Mouse (Mus musculus): ENCODE measurements at regions not wholly inside any gene's neighbourhood (a gene's known extent, or its start where the extent isn't known, plus 50 kb on each side); places are given as distances from the start of the nearest gene placed in this dataset.

DNA sequence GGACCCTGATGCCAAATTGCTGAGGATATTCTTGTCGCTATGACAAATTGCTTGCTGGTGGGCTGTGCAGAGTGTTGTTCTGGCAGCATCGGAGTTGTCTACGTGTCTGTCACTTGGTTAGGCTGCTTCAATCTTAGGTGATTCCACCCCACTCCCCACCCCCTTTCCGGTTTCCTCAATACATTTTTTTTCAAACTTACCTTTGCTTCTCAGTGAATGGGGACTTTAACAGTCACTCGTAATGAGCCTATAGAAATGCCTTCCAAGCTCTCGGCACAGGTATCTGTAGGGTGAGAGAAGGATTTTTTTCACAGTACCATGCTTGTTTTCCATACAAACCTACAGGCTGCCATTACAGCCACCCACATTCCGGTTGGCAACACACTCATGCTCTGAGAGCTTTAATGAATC is 536.8 kb downstream of the Prkd1 start:
- H3K27ac ChIP-seq (ENCODE audit: insufficient read depth, low read length): no peak overlapping the region
- H3K27me3 ChIP-seq (ENCODE audit: control insufficient read depth, insufficient read depth, low read length): no peaks in the 10 kb centered on the region
- no peaks in the 10 kb centered on the region for H3K4me1 ChIP-seq (ENCODE audit: control insufficient read depth, insufficient read depth, low read length)
- 68% methylated on average over 7 of the region's 7 CpGs for WGBS
- no peak for DNase-seq
- H3K4me3 ChIP-seq (replicated peaks; ENCODE audit: insufficient read depth, low read depth, low read length): no peak overlapping the region
- TF ChIP-seq CTCF (IDR thresholded peaks at IDR 0.05; ENCODE audit: borderline replicate concordance, insufficient read depth, low read depth, low read length) (no peak), POLR2A (IDR thresholded peaks at IDR 0.05; ENCODE audit: borderline replicate concordance, insufficient read depth, low read length) (no peak)

DNA sequence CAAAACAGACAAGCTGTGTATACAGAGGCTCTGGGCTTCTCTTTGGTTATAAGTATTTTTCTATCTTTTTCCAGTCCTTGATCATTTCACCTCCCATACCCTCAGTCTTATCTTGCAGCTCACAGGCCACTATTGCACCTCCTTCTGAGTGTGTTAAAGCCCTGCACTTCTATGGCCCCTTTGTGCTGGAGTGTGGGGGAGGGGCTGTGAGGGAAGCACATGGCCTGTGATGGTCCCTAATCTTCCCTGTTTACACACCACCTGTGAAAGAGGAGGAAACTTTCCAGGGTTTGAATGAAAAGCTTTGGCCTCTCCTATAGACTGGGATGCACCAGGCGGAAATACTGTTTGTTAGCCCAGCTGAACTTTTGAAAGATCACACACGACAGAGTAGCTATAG is 533.0 kb downstream of the Prkd1 start:
- no peak for DNase-seq
- no peak overlapping the region for H3K4me3 ChIP-seq (replicated peaks; ENCODE audit: insufficient read depth, low read depth, low read length)
- H3K27me3 ChIP-seq (ENCODE audit: control insufficient read depth, insufficient read depth, low read length): no peaks in the 10 kb centered on the region
- H3K27ac ChIP-seq (ENCODE audit: insufficient read depth, low read length): no peak overlapping the region
- no peaks in the 10 kb centered on the region for H3K4me1 ChIP-seq (ENCODE audit: control insufficient read depth, insufficient read depth, low read length)
- TF ChIP-seq CTCF (IDR thresholded peaks at IDR 0.05; ENCODE audit: borderline replicate concordance, insufficient read depth, low read depth, low read length) (no peak), POLR2A (IDR thresholded peaks at IDR 0.05; ENCODE audit: borderline replicate concordance, insufficient read depth, low read length) (no peak)
- WGBS: 71% methylated on average over 2 of the region's 2 CpGs

DNA sequence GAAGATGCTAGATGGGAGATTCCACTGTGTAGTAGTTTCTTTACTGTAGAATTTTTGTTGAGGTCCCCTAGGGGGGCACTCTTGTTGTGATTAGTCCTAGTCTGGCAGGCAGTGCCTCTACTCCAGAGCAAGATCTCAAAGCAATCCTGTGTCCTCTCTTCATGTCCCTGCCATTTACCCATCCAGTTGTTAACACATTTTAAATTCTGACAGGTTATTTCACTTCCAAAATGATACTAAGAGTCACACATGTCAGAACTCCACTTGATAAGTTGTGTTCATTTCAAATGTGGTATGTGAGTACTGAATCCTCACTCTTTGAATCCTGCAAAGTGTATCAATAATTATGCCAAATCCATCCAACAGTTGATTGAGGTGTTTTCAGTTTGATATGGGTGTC is 530.6 kb downstream of the Prkd1 start:
- no peak for DNase-seq

DNA sequence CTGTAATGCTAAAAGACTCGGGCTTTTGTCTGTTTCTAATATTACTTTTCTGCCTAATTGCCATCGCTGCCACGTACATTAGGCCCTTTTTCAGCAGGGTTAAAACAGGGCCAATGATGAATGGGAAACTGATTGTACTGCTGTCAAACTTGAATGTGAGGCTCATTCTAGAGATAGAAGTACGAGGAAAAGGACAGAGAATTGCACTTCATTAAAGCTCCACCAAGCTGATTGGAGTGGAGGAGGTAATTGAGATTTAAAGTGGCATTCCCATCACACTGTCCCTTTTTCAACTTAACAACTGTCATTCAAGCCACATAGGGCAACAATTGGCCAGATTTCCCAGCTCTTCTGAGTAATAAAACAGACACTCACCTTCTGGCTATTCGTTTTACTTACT is 526.8 kb downstream of the Prkd1 start:
- Histone ChIP-seq H3K4me3 (replicated peaks; ENCODE audit: insufficient read depth, low read depth, low read length) (no peak overlapping the region), H3K27me3 (ENCODE audit: control insufficient read depth, insufficient read depth, low read length) (no peaks in the 10 kb centered on the region), H3K27ac (ENCODE audit: insufficient read depth, low read length) (no peak overlapping the region), H3K4me1 (ENCODE audit: control insufficient read depth, insufficient read depth, low read length) (no peaks in the 10 kb centered on the region)
- DNase-seq: no peak
- 58% methylated on average over 5 of the region's 5 CpGs for WGBS
- TF ChIP-seq POLR2A (IDR thresholded peaks at IDR 0.05; ENCODE audit: borderline replicate concordance, insufficient read depth, low read length): no peak
- no peak for TF ChIP-seq CTCF (IDR thresholded peaks at IDR 0.05; ENCODE audit: borderline replicate concordance, insufficient read depth, low read depth, low read length)

More for the DNA sequence above, 530.6 kb downstream of the Prkd1 start:
- no peaks in the 10 kb centered on the region for H3K4me1 ChIP-seq (ENCODE audit: control insufficient read depth, insufficient read depth, low read length)
- no peak overlapping the region for H3K4me3 ChIP-seq (replicated peaks; ENCODE audit: insufficient read depth, low read depth, low read length)
- TF ChIP-seq CTCF (IDR thresholded peaks at IDR 0.05; ENCODE audit: borderline replicate concordance, insufficient read depth, low read depth, low read length) (no peak), POLR2A (IDR thresholded peaks at IDR 0.05; ENCODE audit: borderline replicate concordance, insufficient read depth, low read length) (no peak)
- H3K27me3 ChIP-seq (ENCODE audit: control insufficient read depth, insufficient read depth, low read length): no peaks in the 10 kb centered on the region
- H3K27ac ChIP-seq (ENCODE audit: insufficient read depth, low read length): no peak overlapping the region

DNA sequence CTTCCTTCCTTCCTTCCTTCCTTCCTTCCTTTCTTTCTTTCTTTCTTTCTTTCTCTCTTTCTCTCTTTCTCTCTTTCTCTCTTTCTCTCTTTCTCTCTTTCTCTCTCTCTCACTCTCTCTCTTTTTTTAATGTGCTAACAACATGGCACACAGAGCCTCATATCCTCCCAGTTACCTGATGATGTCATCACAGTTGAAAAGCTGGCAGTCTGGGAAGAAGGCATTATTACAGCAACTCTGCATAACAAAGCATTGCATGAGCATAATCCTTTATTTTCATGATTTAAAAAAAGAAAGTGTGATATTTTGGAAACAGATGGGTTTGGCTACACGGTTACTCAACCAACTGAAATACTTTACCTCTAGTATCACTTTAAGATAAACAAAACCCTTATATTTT is 525.9 kb downstream of the Prkd1 start:
- Histone ChIP-seq H3K4me3 (replicated peaks; ENCODE audit: insufficient read depth, low read depth, low read length) (no peak overlapping the region), H3K27me3 (ENCODE audit: control insufficient read depth, insufficient read depth, low read length) (no peaks in the 10 kb centered on the region), H3K4me1 (ENCODE audit: control insufficient read depth, insufficient read depth, low read length) (no peaks in the 10 kb centered on the region), H3K27ac (ENCODE audit: insufficient read depth, low read length) (no peak overlapping the region)
- WGBS: 77% methylated on average over 1 of the region's 1 CpGs
- no peak for TF ChIP-seq CTCF (IDR thresholded peaks at IDR 0.05; ENCODE audit: borderline replicate concordance, insufficient read depth, low read depth, low read length)
- no peak for TF ChIP-seq POLR2A (IDR thresholded peaks at IDR 0.05; ENCODE audit: borderline replicate concordance, insufficient read depth, low read length)
- DNase-seq: no peak

DNA sequence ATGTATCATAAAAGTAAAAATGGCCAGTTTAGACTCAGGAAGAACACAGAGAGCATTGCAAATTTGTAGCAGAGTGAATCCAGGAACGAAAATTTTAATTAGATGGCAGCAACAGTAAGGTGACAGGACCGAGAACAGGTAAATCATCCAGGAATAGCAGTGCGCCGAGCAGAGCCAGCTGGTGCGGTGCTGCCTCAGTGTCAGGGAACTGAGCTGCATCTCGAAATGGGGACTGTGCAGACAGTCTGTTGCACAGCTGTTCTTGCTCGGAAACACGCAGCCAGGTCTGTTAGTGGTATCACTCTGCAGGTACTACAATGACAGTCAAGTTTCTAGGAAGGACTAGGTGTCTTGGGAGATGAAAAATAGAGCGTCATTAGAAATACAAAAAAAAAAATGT is 490.8 kb downstream of the Prkd1 start:
- 73% methylated on average over 9 of the region's 9 CpGs for WGBS

DNA sequence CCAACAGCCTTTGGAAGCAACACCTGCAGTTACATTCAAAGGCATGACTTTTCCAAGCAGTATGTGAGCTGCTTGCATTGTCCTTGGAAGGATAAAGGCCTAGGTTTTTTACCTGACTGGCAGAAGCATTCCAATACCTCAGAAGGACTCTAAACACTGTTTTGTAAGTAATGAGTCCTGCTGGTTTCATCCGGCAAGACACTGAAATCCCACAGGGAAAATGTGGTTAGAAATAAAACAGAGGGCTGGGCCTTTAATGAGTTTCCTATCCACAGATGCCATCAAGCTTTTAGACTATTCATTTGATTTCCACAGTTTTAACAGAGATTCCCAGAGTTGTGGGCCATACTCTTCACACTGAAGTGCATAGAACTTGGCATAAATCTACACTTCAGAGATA is 461.6 kb downstream of the Prkd1 start:
- no peak for DNase-seq
- WGBS: 40% methylated on average over 1 of the region's 1 CpGs
- TF ChIP-seq CTCF (IDR thresholded peaks at IDR 0.05; ENCODE audit: borderline replicate concordance, insufficient read depth, low read depth, low read length): no peak
- Histone ChIP-seq H3K27ac (ENCODE audit: insufficient read depth, low read length) (no peak overlapping the region), H3K4me3 (replicated peaks; ENCODE audit: insufficient read depth, low read depth, low read length) (no peak overlapping the region), H3K4me1 (ENCODE audit: control insufficient read depth, insufficient read depth, low read length) (no peaks in the 10 kb centered on the region), H3K27me3 (ENCODE audit: control insufficient read depth, insufficient read depth, low read length) (no peaks in the 10 kb centered on the region)

More for the DNA sequence above, 490.8 kb downstream of the Prkd1 start:
- Histone ChIP-seq H3K4me1 (ENCODE audit: control insufficient read depth, insufficient read depth, low read length) (no peaks in the 10 kb centered on the region), H3K4me3 (replicated peaks; ENCODE audit: insufficient read depth, low read depth, low read length) (no peak overlapping the region), H3K27ac (ENCODE audit: insufficient read depth, low read length) (no peak overlapping the region), H3K27me3 (ENCODE audit: control insufficient read depth, insufficient read depth, low read length) (no peaks in the 10 kb centered on the region)
- DNase-seq: no peak
- no peak for TF ChIP-seq POLR2A (IDR thresholded peaks at IDR 0.05; ENCODE audit: borderline replicate concordance, insufficient read depth, low read length)
- TF ChIP-seq CTCF (IDR thresholded peaks at IDR 0.05; ENCODE audit: borderline replicate concordance, insufficient read depth, low read depth, low read length): no peak

DNA sequence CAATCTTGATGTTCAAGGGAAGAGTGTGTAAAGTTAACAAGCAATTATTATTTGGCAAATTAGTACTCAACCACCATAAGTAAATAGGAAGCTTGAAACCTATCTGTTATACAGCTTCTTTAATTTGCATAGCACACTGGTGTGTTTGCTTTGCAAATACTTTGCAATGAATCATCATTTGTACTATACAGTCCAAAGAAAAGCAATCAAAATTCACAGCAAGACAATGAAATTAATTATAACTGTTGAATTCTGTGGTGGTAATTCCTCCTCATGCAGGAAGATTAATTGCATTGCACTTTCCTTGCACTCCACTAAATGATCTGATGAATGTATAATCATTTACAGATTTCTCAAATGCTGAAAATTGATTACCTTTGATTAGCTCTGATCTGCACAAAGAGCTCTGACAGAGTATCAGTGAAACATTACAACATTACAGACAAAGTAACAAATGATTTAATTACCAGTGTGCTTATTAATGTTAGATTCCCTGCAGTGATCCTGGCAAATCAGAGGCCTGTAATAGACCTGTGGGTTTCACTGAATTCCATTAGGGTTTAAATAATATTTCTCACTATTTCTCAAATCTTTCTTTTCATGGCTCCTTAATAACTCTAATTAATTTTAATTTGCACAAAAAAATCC is 457.9 kb downstream of the Prkd1 start:
- Histone ChIP-seq H3K4me1 (ENCODE audit: control insufficient read depth, insufficient read depth, low read length) (no peaks in the 10 kb centered on the region), H3K27me3 (ENCODE audit: control insufficient read depth, insufficient read depth, low read length) (no peaks in the 10 kb centered on the region), H3K27ac (ENCODE audit: insufficient read depth, low read length) (no peak overlapping the region), H3K4me3 (replicated peaks; ENCODE audit: insufficient read depth, low read depth, low read length) (no peak overlapping the region)
- TF ChIP-seq POLR2A (IDR thresholded peaks at IDR 0.05; ENCODE audit: borderline replicate concordance, insufficient read depth, low read length) (no peak), CTCF (IDR thresholded peaks at IDR 0.05; ENCODE audit: borderline replicate concordance, insufficient read depth, low read depth, low read length) (no peak)
- no peak for DNase-seq

Data from cerebellum, adult 2 months (tissue).